Mouse (Mus musculus) 416B (cell line): ENCODE measurements around the gene Prkg1.
"Not testable (repeated sequence)": the region's sequence is repeated elsewhere in the genome, so short reads cannot be mapped to it uniquely, and the experiment has no call there.

Experiments used
- DNase-seq: peaks from one replicate; pipeline ENCODE4 v3.0.0; 2011; ENCODE audit warnings: low read depth

Prkg1 gene

DNA sequence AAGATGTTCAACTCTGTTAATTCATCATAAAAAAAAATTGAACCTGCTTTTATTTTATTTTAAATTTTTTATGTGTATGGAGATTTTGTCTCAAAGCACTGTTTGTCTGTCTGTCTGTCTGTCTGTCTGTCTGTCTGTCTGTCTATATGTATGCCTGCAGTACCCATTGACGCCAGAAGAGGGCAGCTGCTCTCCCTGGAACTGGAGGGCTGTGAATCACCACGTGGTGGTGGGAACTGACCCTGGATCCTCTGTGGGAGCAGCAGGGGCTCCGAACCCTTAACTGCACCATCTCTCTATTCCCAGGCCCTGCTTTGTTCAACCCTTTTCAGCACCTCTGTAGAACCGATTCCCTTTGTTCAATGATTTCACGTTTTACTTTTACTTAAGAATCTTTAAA, 338.7 kb downstream of the Prkg1 start:
- DNase-seq, result no peak

DNA sequence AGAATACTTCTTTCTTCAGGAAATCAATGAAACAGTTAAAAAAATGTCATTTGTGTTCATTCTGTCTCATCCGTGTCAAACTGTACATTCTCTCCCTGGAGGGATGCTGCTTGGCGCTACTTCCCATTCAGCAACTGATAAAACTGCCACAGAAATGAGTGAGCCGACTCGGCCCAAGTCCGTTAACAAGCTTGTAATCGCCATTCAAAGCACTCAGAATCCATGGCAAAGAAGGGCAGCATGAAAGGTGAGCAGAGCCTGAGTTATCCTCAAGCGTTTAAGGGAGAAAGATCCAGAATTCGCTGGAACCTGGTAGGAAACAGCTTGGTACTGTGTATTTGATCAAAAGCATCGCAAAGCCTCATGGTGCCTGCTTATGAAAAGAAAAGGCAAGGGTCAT, 339.6 kb downstream of the Prkg1 start:
- DNase-seq, result no peak

DNA sequence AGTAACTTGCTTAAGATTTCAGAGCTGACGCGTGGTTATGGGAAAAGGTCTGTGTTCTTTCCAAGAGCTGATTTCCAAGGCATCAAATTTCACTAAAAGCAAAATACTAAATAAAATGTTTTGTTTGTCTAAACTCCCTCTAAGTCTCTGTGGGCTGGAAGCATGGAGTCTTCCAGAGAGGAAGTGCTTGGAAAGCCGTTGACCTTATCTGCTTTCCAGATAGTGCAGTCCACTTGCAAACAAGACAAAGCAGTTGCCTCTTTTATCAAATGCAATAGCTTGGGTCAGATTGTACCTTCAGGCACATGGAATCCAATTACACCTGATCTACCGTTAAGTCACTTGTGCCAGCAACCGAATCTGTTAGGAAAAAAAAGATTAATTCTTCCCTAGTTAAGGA, 340.5 kb downstream of the Prkg1 start:
- DNase-seq, result no peak

- no peak for DNase-seq
Measured at GRCm38 (mm10) chr19:31413571-31413970, 351.3 kb downstream of the Prkg1 start.

DNA sequence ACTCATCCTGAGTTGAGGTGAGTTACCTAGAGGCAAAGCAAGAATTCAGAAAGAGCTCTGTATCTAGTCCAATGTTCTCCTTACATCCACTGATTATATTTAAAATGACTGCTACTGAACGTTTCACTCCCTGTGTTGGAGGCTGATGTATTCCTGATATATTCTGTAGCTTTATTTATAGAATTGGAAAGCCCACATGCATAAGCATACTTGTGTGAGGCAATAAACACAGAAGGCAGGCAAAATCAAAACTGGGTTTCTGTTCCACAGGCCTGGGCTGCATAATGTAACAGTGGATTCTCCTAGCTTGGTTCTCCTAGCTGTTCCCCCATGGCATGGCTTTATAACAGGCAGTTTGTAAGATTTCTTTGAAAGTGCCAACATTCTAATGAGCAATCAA, 368.7 kb downstream of the Prkg1 start:
- no peak for DNase-seq

GRCm38 (mm10) chr19:31385353-31385752, 379.5 kb downstream of the Prkg1 start:
- peak; percentile 70 for DNase-seq

DNA sequence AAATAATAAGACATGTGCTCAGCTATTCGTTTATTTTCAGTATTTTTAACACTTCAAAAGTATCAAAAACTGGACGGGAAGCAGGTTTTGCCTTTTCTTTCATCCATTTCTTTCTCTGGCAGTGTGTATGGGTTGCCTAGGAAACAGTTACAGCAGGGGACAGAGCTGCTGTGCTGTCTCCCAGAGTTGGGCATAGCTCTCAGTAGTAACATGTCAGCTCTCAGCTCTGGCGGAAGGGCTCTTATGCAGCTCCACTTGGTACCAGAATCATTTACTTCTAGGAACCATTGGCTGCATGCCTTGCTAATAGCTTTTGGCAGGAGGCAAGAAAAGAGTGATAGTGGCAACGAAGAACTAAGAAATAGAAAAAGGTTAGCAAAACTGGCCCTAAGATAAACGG, 381.0 kb downstream of the Prkg1 start:
- no peak for DNase-seq

DNA sequence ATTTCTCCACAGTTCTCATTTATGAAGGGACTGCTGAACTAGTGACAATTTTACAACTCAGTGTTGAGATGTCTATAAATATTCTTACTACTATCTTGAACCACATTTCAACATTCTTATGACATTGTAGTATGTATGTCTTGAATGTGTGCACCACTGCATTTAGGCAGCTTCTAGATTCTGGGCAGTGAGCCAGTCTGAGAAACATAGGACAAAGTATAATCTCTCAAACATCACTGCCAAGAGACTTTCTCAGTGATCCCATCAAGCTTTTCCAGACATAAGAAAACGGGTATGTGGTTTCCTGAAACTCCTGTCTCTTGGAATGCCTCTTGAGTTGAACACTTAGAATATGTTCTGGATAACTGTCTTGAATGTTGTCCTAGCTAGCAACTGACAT, 394.7 kb downstream of the Prkg1 start:
- no peak for DNase-seq

DNA sequence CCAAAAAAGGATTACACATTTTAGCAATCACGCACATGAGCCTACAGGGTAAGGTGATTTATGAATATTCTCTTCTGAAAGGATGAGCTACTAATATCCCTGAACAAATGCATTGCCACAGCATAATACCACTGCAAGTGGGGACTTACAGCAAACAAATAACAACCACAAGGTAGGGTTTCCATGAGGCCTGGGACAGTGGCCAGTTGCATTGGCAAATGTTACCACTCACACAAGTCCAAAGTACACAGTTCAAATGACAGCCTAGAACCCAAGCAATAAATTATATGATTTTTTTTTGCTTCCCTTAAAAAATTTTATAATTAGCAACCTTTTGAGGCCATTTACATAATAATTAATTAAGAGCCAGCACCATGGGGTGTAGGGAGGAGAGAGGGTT, 395.7 kb downstream of the Prkg1 start:
- no peak for DNase-seq

GRCm38 (mm10) chr19:31362051-31362450, 402.8 kb downstream of the Prkg1 start:
- DNase-seq, result no peak

DNA sequence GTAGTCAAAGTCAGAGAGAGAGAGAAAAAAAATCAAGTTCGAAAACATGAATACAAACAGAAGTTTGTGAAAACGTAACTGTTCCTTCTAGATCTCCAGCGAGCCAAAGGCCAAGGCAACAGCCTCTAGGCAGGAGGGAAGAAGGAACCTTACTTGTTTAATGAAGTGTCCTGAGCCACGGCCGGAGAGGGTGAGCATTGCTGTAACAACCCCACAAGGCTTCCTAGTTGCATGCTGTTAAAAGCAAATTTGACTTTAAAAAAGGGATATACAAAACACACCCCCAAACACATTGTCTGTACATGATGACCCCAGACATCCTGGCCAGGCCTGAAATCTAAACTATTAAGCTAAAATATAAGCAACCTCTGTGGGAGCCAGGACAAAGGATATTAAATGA, 403.3 kb downstream of the Prkg1 start:
- no peak for DNase-seq

DNA sequence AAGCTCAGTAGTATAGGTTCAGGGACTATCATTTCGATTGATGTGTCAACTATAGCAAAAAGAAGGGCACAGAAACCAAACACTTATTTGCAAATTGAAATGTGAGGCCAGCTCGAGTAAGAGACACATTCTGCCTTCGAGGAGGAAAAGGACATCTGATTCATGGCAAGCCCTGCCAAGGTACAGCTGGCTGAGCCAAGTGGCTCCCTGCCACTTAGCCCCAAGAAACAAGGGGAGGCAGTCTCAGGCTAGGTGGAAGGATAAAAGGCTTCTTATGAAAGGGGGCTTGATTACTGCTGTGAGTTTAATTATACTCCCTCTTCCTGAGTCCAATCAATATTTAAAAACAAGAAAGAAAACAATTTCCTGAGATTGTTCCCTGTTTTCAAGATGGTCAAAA, 403.7 kb downstream of the Prkg1 start:
- DNase-seq, result no peak

DNA sequence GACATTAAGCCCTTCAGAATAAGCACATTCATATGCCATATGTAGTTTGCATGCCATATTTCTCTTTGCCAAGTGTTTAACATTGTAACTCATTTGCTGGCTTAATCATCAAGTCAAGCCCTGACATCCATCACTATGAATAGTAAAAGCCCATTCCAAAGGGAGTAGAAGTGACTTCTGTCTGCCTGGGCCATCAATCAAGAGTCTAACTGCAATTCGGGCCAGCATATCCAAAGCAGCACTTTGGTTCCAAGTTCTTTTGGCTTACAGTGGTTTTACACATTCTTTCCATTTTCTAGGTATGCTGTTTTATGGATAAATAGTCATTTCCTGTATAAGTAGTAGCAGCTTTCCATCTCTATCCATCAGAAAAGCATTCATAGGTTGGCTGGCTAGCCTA, 409.9 kb downstream of the Prkg1 start:
- DNase-seq, result no peak

DNA sequence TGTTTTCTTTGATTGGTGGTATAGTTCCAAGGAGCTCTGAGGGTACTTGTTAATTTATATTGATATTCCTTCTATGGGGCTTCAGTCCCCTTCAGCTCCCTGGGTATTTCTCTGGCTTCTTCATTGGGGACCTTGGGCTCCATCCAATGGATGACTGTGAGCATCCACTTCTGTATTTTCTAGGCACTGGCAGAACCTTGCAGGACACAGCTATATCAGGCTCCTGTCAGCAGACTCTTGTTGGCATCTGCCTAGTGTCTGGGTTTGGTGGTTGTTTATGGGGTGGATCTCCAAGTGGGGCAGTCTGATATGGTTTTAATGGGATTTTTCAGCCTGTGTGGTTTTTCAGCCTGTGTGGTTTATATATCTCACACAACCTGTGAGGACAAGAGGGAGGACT, 412.0 kb downstream of the Prkg1 start:
- not testable (repeated sequence) for DNase-seq

GRCm38 (mm10) chr19:31351796-31352195, 413.0 kb downstream of the Prkg1 start:
- DNase-seq, result no peak

GRCm38 (mm10) chr19:31342150-31342549, 422.7 kb downstream of the Prkg1 start:
- peak; percentile 69 for DNase-seq

DNA sequence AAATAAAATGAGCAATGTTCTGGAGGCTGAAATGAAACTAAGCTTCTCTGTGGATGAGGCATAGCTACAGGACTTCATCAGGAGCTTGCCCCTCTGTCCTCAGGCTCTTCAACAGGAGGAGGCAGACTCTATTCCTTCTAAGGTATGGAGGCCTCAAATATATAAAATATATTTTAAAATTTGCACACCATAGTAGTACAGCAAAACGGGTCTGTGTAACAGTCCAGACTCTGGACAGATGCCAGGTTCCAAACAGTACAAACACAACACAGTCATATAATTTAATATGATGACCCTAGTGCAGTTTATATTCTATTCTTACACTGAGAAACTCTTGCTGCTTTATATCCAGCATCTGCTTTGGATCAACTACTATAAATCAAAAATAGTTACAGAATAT, 423.9 kb downstream of the Prkg1 start:
- no peak for DNase-seq

DNA sequence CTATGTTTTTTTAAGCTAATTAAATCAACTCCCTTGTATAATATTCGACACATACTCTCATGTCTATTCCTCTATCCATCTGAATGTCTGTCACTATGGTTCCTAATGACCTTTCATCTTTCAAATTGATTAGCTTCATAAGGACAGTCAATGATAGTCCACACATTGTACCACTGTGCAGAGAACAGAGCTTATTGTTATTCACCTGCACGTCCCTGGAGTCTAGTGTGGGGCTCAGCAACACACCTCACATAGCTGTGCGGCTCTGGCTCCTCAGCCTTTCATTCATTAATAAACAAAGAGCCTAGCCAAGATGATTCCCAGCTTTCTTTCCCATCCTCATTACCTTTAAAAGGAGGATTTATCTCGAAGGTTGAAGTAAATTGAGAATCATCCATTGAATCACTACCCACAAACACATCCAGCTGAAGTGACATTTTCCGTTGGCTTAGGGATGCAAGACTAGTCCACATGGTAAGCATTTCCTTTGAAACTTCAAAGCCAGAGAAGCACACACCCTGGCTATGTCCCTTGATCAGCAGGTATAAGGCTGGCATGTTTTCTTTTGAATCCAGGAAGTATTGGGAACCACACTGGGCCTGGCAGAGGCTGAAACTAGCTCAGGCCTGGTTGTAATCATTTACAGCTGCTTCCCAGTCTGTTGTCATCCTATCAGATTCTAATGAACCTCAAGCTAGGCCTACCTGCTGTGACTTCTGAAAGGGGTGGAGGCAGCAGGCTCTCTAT, 426.3 kb downstream of the Prkg1 start:
- DNase-seq, result peak; percentile 22

- peak; percentile 92 for DNase-seq
Measured at GRCm38 (mm10) chr19:31337863-31338217, 427.0 kb downstream of the Prkg1 start.

DNA sequence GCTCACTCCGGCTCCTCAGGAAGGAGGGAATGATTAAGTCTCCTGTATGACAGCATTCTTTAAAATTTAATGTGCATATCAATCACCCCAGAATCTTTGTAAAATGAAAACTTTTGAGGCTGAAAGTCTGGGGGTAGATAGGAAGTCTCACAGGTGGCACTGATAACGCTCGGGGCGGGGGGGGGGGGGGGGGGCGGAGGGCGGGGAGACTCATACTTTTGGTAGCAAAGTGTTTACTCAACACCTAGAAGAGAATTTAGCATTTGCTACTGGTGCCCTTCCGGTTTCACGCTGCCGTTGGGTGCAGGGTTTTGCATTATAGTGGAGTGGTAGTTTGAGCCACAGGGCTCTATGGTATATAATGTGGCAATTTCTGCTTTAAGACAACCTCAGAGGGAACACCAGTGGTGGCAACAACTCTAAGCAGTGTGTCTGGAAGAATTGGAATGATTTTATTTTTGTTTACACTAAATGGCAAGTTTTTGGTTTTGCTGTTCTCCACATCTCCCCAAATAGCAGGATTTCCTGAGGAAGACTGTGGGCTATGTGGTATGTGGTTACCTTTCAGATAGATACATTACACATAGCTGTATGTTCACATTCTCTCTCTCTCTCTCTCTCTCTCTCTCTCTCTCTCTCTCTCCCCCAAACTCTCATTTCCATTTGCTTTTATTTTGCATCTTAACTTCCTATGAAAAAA, 427.5 kb downstream of the Prkg1 start:
- DNase-seq, result peak; percentile 90

GRCm38 (mm10) chr19:31336381-31336780, 428.5 kb downstream of the Prkg1 start:
- peak; percentile 30 for DNase-seq

DNA sequence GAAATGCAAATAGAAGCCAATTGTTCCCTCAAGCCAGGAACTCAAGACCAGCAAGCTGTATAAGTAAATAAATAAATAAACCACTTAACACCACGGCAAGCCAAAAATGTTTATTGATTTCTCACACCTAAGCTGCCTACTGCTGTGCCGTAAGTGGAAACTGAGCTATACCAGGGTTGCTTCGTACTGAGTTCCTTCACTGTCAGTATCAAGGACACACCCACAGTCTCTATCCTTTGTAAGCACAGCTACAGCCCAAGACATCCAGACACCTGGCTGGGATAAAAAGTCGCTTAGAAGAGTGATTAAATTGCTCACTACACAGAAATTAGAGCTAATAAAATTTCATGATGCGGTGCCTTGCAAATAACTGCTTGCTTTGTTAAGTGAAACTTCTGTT, 434.9 kb downstream of the Prkg1 start:
- no peak for DNase-seq

GRCm38 (mm10) chr19:31304760-31305159, 460.1 kb downstream of the Prkg1 start:
- DNase-seq, result no peak

GRCm38 (mm10) chr19:31291231-31291630, 473.6 kb downstream of the Prkg1 start:
- DNase-seq, result no peak
